Mouse (Mus musculus): Measurements from ENCODE around the gene Ambp.

The Ambp gene

GRCm38 (mm10) chr4:63118639-63119437 is 35.8 kb downstream of the Ambp start:
- DNase-seq = peak; percentile 92 to 93

- no peak for DNase-seq
Measured at GRCm38 (mm10) chr4:63105651-63106050, 48.9 kb downstream of the Ambp start.

GRCm38 (mm10) chr4:63102025-63102424 is 52.6 kb downstream of the Ambp start:
- no peak for DNase-seq

- DNase-seq = no peak
Measured at GRCm38 (mm10) chr4:63100478-63100877, 54.1 kb downstream of the Ambp start.

- DNase-seq = peak; percentile 64 to 68
Measured at GRCm38 (mm10) chr4:63097603-63098002, 57.0 kb downstream of the Ambp start.

All from kidney, postnatal 4 days (tissue).